Mouse (Mus musculus) myocyte (in vitro differentiated cells): ENCODE data around the gene 8030411F24Rik.

Experiments
- MAX ChIP-seq: IDR thresholded peaks from one replicate; pipeline ENCODE4 v1.6.1; 2011; ENCODE audit warnings: low read depth, mild to moderate bottlenecking, control low read depth
- MYOG ChIP-seq, 3 experiments: IDR thresholded peaks; one replicate each; pipeline ENCODE4 v1.6.1; 2011; ENCODE audit warnings: control low read depth in 2 of 3, low read depth in 2 of 3, mild to moderate bottlenecking in 2 of 3; ENCODE audit not compliant: insufficient read length in 2 of 3, control insufficient read depth in 1 of 3, insufficient read depth in 1 of 3
- POLR2A ChIP-seq: IDR thresholded peaks from one replicate; pipeline ENCODE4 v1.6.1; 2011; ENCODE audit warnings: low read depth, mild to moderate bottlenecking, control low read depth, moderate library complexity; ENCODE audit not compliant: insufficient read length
- POLR2AphosphoS2 ChIP-seq: IDR thresholded peaks from one replicate; pipeline ENCODE4 v1.6.1; 2011; ENCODE audit warnings: low read depth, control low read depth; ENCODE audit not compliant: insufficient read length
- REST ChIP-seq: IDR thresholded peaks from one replicate; pipeline ENCODE4 v1.6.1; 2011; ENCODE audit warnings: mild to moderate bottlenecking, control low read depth, moderate library complexity; ENCODE audit not compliant: insufficient read depth, insufficient read length
- TCF12 ChIP-seq: IDR thresholded peaks from one replicate; pipeline ENCODE4 v1.6.1; 2011; ENCODE audit warnings: mild to moderate bottlenecking, control low read depth; ENCODE audit not compliant: poor library complexity, insufficient read depth, severe bottlenecking
- TCF3 ChIP-seq: IDR thresholded peaks from one replicate; pipeline ENCODE4 v1.6.1; 2011; ENCODE audit warnings: low read depth, control low read depth; ENCODE audit not compliant: insufficient read length
- USF1 ChIP-seq: IDR thresholded peaks from one replicate; pipeline ENCODE4 v1.6.1; 2011; ENCODE audit warnings: low read depth, mild to moderate bottlenecking, control low read depth, moderate library complexity

- TF ChIP-seq USF1 (no peak), POLR2A (no peak), MYOG (IDR thresholded peaks at IDR 0.05; ENCODE audit: control insufficient read depth in 1 of 3, insufficient read depth in 1 of 3, insufficient read length in 2 of 3, low read depth in 2 of 3) (no peak), TCF3 (no peak), POLR2AphosphoS2 (no peak), TCF12 (no peak), MAX (no peak), REST (no peak)
Measured at GRCm38 (mm10) chr2:148751893-148752813, 29.7 kb upstream of the 8030411F24Rik start.
